Mouse (Mus musculus) left cerebral cortex, adult 2 months (tissue): Measurements from ENCODE around the gene Ifitm3. TPM values are rescaled to one million over a fixed set of nuclear protein-coding genes. Genes with fewer than 3 reads are reported as not detected.

Experiments used
- DNase-seq, 2 experiments: peaks; one replicate each; pipeline ENCODE4 v3.0.0; 2021 to 2022; ENCODE audit warnings: low spot score in 2 of 2, mixed read lengths in 1 of 2; ENCODE audit errors: extremely low spot score in 1 of 2
- H3K27ac ChIP-seq: fragments of 200-600 bp; 2 replicates; pipeline ENCODE4 v1.8.1; 2022
- H3K4me3 ChIP-seq: fragments of 200-600 bp; 2 replicates; pipeline ENCODE4 v1.8.1; 2022
- CTCF ChIP-seq: fragments of 200-600 bp; IDR thresholded peaks from 2 replicates; pipeline ENCODE4 v1.8.1; 2022; ENCODE audit warnings: antibody characterized with exemption, mild to moderate bottlenecking, moderate library complexity
- intact Hi-C: fragments of 180-260 bp; cut with DNase I; formaldehyde crosslinking; loops from one replicate; pipeline ENCODE4 v1.15.1; 2025
- long read RNA-seq, 2 experiments: library from polyadenylated mRNA; stranded (forward); transcript quantifications; one replicate each; pipeline ENCODE4 v2.0.0; 2021; ENCODE audit warnings: borderline mapping rate in 2 of 2
- total RNA-seq, 2 experiments: library from RNA; stranded (reverse); gene quantifications; 2 replicates each; pipeline ENCODE4 v1.2.3; 2021

The Ifitm3 gene
- 10 to 100 TPM; 10.9 to 16.7 TPM for total RNA-seq
- long read RNA-seq, experiment 1, partial matches to known transcripts: 0 of 4 reads
- long read RNA-seq, experiment 1, other reads (novel, unspliced or antisense): 0 of 4 reads
- long read RNA-seq, experiment 2, transcript Ifitm3-201 (2 exons, 678 nt): major isoform, 5 of 6 reads
- long read RNA-seq, experiment 2, partial matches to known transcripts: 1 of 6 reads
- long read RNA-seq, experiment 2, other reads (novel, unspliced or antisense): 0 of 6 reads

DNA sequence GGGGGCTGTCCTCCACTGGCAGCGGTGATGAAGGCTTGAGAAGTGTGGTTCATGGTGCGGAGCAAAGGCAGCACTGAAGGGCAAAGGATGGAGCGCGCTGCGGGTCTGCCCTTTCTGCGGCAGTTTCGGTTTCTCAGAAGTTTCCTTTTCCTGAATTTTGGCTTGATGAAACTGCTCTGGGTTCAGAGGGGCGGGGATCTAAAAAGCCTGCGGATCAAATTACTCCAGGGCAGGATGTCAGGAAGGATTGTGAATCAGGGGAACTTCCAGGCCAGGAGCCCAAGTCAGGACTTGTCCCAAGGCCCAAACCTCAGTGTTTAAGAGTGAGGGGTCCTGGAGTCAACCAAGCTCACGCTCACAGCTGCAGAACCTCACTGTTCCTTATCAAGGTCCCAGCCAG is at the start of gene Ifitm3:
Ifitm3 (minus strand) TSS at position 178 of the 400 bp plus-strand sequence.
- intact Hi-C loops: no loop called here
- peak within 1 kb of the TSS; percentile 36 for H3K4me3 ChIP-seq
- no peak for DNase-seq
- no peak within 1 kb of the TSS for H3K27ac ChIP-seq
- TF ChIP-seq CTCF: no peak

DNA sequence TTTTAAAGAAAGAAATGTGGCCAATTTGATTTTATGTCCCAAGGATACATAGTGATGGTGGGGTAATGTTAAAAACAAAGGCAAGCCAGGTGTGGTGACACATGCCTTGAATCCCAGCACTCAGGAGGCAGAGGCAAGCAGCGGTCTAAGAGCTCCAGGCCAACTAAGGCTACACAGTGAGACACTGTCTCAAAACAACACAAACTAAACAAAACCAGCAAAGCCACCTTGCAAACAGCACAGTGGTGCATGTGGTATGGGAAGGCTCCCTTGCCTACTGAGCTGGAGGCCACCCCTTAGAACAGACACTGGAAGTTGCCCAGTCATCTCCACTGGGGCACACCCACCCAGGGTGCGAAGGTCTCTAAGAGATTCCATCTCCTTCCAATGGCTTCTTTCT is 49.4 kb upstream of the Ifitm3 start:
- DNase-seq: no peak
- TF ChIP-seq CTCF: no peak
- Histone ChIP-seq H3K27ac (peak overlapping the region; percentile 86), H3K4me3 (peak overlapping the region; percentile 84)
- intact Hi-C loops: no loop called here

DNA sequence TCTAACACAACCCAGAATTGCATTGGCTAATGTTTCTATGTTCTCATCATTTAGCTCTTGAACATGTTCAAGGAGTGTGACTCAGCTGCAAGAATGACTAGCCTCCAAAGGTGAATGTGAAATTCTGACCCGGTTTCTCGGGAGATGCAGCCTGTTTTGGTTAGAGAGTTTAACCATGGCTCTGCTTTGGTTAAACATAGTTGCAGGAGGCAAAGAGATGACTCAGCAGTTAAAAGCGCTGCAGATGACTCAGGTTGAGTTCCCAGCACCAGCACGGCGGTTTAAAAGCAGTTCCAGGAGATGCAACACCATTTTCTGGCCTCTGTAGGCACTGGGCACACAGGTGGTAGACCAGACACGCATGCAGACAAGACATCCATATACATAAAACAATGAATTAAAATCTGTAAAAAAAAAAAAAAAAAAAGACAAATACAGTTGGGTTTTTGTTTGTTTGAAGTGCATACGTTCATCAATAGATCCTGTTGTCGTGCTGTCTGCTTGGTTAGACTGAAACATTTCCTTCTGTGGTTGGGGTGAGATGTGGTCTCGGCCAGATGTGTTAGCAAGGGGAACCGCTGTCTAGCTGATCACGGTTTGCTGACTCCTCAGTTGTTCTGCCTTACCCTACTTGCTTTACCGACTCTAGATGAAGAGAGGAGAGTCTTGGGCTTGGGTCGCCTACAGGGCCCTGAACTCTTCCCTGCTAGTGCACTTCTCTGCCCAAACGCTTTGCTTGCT is 48.2 kb upstream of the Ifitm3 start:
- no peak for TF ChIP-seq CTCF
- intact Hi-C loops: no loop called here
- Histone ChIP-seq H3K4me3 (no peak overlapping the region), H3K27ac (no peak overlapping the region)
- DNase-seq: no peak

DNA sequence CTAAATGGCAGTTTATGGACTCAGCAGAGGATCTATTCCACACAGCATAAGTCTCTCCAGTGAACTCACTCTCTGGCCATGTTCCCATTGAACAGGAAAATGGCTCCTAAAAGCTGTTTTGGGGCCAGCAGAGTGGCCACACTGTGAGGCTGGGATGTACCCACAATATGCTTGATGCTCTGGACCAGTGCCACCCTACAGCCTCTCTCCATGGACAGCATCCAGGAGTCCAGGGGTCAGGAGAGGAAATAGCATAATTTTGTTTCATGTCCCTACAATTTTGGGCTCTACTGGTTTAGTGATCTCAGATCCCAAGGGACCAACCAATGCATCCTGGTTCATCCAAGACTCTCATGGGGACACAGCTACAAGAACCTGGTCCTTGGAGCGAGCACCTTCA is 47.0 kb upstream of the Ifitm3 start:
- no peak for DNase-seq
- intact Hi-C loops: no loop called here
- TF ChIP-seq CTCF: no peak
- H3K4me3 ChIP-seq: no peak overlapping the region
- no peak overlapping the region for H3K27ac ChIP-seq

DNA sequence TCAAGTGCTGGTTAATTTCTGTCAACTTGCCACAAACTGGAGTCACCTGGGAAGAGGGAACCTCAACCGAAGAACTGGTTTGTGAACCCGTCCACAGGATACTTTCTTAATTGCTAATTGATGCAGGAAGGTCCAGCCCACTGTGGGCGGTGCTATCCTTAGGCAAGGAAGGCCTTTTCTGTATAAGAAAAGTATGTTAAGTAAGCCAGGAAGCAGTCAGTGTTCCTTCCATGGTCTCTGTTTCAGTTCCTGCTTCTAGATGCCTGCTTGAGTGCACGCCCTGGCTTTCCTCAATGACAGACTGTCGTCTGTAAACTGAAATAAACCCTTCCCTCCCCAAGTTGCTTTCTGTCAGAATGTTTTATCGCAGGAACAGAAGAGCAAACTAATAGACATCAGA is 46.4 kb upstream of the Ifitm3 start:
- Histone ChIP-seq H3K4me3 (no peak overlapping the region), H3K27ac (no peak overlapping the region)
- no peak for TF ChIP-seq CTCF
- DNase-seq: no peak
- intact Hi-C loops: no loop called here

DNA sequence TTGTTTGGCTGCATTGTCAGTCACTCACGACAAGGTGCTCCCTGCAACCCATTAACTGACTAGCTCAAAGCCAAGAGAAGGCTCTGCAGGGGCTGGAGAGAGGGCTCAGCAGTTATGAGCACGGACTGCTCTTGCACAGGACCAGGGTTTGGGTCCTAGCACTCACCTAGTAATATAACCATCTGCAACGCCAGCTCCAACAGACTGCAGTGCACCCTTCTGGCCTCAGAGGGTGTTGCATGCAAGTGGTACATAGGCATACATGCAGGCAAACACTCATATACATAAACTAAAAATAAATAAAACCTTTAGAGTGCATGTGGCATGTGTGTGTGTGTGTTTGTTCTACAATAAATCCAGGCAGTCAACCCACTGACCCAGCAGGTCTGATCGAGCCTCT is 45.2 kb upstream of the Ifitm3 start:
- intact Hi-C loops: no loop called here
- no peak for DNase-seq
- Histone ChIP-seq H3K4me3 (no peak overlapping the region), H3K27ac (no peak overlapping the region)
- TF ChIP-seq CTCF: no peak; the same call in 1 of the 2 replicates

DNA sequence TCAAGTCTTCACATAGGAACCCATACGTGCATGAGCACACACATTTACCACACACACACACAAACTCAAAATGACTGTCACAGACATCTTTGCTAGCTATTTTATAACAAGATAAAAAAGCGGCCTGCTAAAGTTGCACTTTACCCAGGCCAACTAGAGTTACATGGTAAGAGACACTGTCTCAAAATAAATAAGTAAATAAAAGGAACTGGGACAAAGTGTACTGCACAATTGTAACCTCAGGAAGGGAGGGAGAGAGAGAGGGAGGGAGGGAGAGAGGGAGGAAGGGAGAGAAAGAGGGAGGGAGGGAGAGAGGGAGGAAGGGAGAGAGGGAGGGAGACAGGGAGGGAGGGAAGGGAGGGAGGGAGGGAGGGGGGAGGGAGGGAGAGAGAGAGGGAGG is 41.9 kb upstream of the Ifitm3 start:
- intact Hi-C loops: no loop called here
- no peak for DNase-seq
- Histone ChIP-seq H3K27ac (no peak overlapping the region), H3K4me3 (no peak overlapping the region)
- TF ChIP-seq CTCF: no peak

DNA sequence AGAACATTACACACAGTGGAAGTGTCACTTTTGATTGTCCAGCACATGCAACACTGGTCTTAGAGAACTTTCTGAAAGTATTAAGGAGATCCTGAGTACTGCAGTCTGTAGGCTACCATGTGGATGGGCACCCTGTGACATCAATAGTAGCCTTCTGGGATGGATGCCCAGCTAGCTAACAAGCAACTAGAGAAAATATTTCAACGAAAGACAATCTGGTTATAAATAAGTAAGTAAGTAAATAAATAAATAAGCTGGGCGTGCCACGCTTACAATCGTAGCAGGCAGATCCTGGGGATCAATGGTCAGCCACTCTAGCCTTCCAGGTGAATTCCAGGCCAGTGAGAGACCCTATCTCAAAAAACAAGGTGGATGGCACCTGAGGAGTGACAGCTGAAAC is 41.4 kb upstream of the Ifitm3 start:
- Histone ChIP-seq H3K27ac (no peak overlapping the region), H3K4me3 (no peak overlapping the region)
- intact Hi-C loops: no loop called here
- DNase-seq: no peak
- no peak for TF ChIP-seq CTCF

DNA sequence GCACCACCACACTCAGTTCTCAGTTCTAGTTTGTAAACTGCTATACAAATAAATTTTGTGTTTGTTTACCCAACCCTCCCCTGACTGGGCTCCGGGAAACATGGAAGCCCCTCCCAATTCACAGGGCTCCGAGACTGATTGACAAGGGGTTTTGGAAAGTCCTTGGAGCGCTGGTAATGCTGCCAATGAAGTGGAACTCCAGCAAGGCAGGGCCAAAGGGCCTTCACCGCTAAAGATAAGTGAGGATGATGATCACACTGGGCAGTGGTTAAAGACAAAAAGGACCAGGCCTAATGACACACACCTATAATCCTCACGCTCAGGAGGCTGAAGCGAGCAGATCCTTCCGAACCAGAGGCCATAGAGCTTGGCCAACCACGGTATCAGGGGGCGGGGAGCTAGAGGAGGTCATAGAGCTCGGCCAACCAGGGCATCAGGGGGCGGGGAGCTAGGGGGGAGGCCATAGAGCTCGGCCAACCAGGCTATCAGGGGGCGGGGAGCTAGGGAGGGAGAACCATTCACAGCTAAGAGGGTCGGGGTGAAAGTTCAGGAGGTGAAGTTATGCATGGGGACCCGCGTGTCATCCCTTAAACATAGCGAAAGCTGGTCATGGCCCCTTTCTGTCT is 40.6 kb upstream of the Ifitm3 start:
- Histone ChIP-seq H3K4me3 (no peak overlapping the region), H3K27ac (no peak overlapping the region)
- intact Hi-C loops: no loop called here
- no peak for TF ChIP-seq CTCF
- no peak for DNase-seq

DNA sequence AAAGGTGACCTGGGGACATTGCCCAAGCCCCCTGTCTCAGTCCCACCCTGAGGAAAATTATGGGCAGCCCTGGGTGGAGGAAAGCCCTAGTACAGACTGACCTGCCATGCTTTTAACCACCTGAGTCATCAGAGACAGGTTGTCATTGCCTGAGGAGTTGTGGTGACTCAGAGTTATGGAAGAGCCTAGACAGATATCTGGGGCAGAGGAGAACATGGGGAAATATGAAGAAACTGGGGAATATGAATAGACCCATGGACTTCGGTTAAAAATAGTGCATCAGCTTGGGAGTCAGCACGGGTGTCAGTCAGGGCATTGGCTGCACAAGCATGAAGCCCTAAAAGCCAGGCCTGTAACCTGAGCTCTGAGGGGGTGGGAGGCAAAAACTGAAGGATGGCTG is 38.8 kb upstream of the Ifitm3 start:
- H3K27ac ChIP-seq: no peak overlapping the region
- H3K4me3 ChIP-seq: no peak overlapping the region
- no peak for DNase-seq
- intact Hi-C loops: loop anchor here (10.0 kb wide), 1 partner anchor 975 kb away; no protein-coding TSS in a partner anchor
- TF ChIP-seq CTCF: no peak

DNA sequence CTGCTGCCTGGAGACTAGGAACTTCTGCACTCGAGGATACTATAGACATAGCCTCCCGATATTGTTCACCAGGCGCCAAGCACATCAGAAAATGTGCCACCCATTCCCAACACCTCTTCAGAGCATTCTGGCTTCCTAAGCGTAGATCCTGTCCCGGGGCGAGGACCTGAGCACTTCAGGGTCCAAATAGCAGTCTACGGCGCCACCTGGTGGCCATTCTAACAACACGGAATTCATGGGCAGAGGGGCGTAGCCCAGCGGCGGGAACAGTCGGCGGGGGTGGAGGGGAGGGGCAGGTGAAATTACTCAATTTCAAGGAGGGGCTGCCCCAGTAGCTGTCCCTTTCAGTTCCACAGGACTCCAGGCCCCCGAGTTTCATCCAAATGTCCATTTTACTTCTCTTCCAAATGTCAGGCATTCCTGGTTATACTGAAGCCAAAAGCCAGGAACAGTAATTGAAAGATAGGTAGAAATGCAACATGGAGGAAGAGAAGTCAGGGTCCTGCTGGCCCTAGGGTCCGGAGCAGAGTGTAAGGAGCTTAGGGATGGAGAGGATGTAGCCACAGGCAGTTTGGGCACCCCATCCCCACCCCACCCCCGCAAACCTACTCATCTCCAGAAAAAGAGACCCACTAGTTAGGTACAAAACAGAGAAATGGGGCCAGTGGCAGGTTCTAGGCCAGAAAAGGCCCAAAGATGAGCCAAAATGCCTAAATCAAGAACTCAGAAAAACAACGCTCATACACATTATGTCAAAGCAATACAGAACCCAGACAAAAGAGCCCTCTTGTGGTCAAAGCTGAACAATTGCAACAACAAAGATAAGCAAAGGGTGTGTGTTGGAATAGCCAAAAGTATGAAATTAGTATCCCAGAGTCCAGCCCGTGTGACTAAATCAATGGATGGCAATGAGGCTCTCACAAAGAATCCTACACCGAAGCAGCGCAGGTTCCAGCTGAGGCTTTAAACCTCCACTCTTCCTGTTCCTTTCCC is 38.0 kb upstream of the Ifitm3 start:
- H3K27ac ChIP-seq: peak overlapping the region; percentile 87
- DNase-seq: peak; percentile 87 to 90

More for the DNA sequence above, 38.0 kb upstream of the Ifitm3 start:
- intact Hi-C loops: loop anchor here (1.0 to 10.0 kb wide), 4 partner anchors 89 to 974 kb away; partner anchors contain the start of gene Scgb1c1
- peak overlapping the region; percentile 46 for H3K4me3 ChIP-seq
- TF ChIP-seq CTCF: peak; percentile 77
